Mouse (Mus musculus) intestine, postnatal 0 days (tissue): ENCODE results near the gene Ddx59. TPM values are rescaled to one million over a fixed set of nuclear protein-coding genes. Genes with fewer than 3 reads are reported as not detected.

ENCODE experiments used
- ATAC-seq: fragments of 200-750 bp; cut with Nextera tagmentation; 2 replicates; pipeline ENCODE4 v1.8.0; 2017; ENCODE audit warnings: mild to moderate bottlenecking, moderate TSS enrichment, moderate library complexity
- H3K27ac ChIP-seq: fragments of 300-500 bp; sonication (generic); 2 replicates; pipeline ENCODE4 v1.5.1; 2014; ENCODE audit warnings: mild to moderate bottlenecking, low read depth, low read length, moderate library complexity
- H3K27me3 ChIP-seq: fragments of 300-500 bp; sonication (generic); replicated peaks from 2 replicates; pipeline ENCODE4 v1.6.1; 2014; ENCODE audit warnings: low read length, mixed read lengths; ENCODE audit not compliant: control insufficient read depth, insufficient read depth
- H3K36me3 ChIP-seq: fragments of 300-500 bp; sonication (generic); 2 replicates; pipeline ENCODE4 v1.6.1; 2014; ENCODE audit warnings: mild to moderate bottlenecking, moderate library complexity; ENCODE audit not compliant: control insufficient read depth, insufficient read depth
- H3K4me1 ChIP-seq: fragments of 300-500 bp; sonication (generic); replicated peaks from 2 replicates; pipeline ENCODE4 v1.6.1; 2014; ENCODE audit warnings: antibody characterized with exemption, low read length, mixed read lengths; ENCODE audit not compliant: control insufficient read depth, insufficient read depth
- H3K4me2 ChIP-seq: fragments of 300-500 bp; sonication (generic); replicated peaks from 2 replicates; pipeline ENCODE4 v1.6.1; 2014; ENCODE audit warnings: low read depth, mild to moderate bottlenecking, moderate library complexity
- H3K4me3 ChIP-seq: fragments of 300-500 bp; sonication (generic); 2 replicates; pipeline ENCODE4 v1.5.1; 2014; ENCODE audit warnings: low read depth, low read length
- H3K9ac ChIP-seq: fragments of 300-500 bp; sonication (generic); 2 replicates; pipeline ENCODE4 v1.6.1; 2014; ENCODE audit warnings: mild to moderate bottlenecking, low read depth, low read length
- H3K9me3 ChIP-seq: fragments of 300-500 bp; sonication (generic); 2 replicates; pipeline ENCODE4 v1.6.1; 2016; ENCODE audit warnings: mixed run types; ENCODE audit not compliant: control insufficient read depth
- CTCF ChIP-seq: sonication (generic); IDR thresholded peaks from 2 replicates; pipeline ENCODE4 v1.5.1; 2016; ENCODE audit warnings: low read depth, mild to moderate bottlenecking, control low read depth, antibody characterized with exemption, moderate library complexity
- WGBS: fragments of 180-500 bp; shearing (Covaris S2); extraction: QIAGEN DNeasy Blood & Tissue Kit; methylation state at CpG from one replicate; pipeline ENCODE4 v1.1.7; 2014; 5-methylcytosine and 5-hydroxymethylcytosine counted together
- polyA plus RNA-seq: library from polyadenylated mRNA; unstranded; fragments of >200 nt; fragmentation: Nextera tagmentation; extraction: Ambion mirVana; gene quantifications from 2 replicates; pipeline ENCODE4 v1.2.1, GENCODE M21; 2015

Ddx59 gene
- 6.0 and 6.8 TPM in 2 replicates for polyA plus RNA-seq

GRCm38 (mm10) chr1:136414798-136415755 is at the start of gene Ddx59:
TSS of gene Ddx59 (plus strand) at chr1:136415271.
- 2% methylated on average over 78 of the region's 78 CpGs for WGBS
- peak within 1 kb of the TSS; percentile 74 for H3K4me3 ChIP-seq
- ATAC-seq, result peak; percentile 99

DNA sequence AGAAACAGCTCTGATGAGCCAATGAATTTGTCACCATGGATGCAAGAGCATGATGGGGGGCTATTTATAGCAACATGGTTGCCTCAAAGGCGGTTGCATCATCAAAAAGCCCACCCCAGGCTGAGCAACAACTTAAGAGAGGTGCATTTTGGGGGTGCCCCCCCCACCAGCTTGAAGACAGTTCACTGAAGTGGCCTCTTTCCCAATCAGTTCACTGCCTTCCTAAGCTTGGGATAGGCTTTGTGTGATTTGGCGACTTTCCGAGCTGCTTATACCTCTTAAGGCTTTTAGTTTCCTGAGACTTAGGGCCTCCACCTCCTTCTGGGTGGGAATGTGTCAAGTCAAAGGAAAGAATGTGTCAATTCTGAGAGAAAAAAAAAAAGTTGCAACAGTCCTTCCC is 49.1 kb upstream of the Ddx59 start:
- no peak overlapping the region for H3K4me2 ChIP-seq
- no peaks in the 10 kb centered on the region for H3K9me3 ChIP-seq
- H3K9ac ChIP-seq, result no peak overlapping the region
- TF ChIP-seq CTCF, result no peak
- no peak overlapping the region for H3K27ac ChIP-seq
- no peak overlapping the region for H3K4me3 ChIP-seq
- H3K27me3 ChIP-seq, result peaks cover 91% of the 10 kb centered on the region
- 81% methylated on average over 3 of the region's 3 CpGs for WGBS
- ATAC-seq, result no peak
- no peaks in the 10 kb centered on the region for H3K4me1 ChIP-seq
- no peaks in the 10 kb centered on the region for H3K36me3 ChIP-seq

More at GRCm38 (mm10) chr1:136414798-136415755, at the start of gene Ddx59:
- peak within 1 kb of the TSS; percentile 63 for H3K4me2 ChIP-seq
- H3K9ac ChIP-seq, result peak within 1 kb of the TSS; percentile 90
- H3K4me1 ChIP-seq, result no peaks in the 10 kb centered on the region
- no peak for TF ChIP-seq CTCF
- peak within 1 kb of the TSS; percentile 99 for H3K27ac ChIP-seq
- no peaks in the 10 kb centered on the region for H3K27me3 ChIP-seq
- H3K36me3 ChIP-seq, result no peaks in the 10 kb centered on the region; the same call in 1 of the 2 replicates
- H3K9me3 ChIP-seq, result no peaks in the 10 kb centered on the region

- WGBS, result 93% methylated on average over 7 of the region's 7 CpGs
- no peaks in the 10 kb centered on the region for H3K9me3 ChIP-seq
- ATAC-seq, result no peak
These were observed 35.8 kb upstream of the Ddx59 start for GRCm38 (mm10) chr1:136379261-136379660.

DNA sequence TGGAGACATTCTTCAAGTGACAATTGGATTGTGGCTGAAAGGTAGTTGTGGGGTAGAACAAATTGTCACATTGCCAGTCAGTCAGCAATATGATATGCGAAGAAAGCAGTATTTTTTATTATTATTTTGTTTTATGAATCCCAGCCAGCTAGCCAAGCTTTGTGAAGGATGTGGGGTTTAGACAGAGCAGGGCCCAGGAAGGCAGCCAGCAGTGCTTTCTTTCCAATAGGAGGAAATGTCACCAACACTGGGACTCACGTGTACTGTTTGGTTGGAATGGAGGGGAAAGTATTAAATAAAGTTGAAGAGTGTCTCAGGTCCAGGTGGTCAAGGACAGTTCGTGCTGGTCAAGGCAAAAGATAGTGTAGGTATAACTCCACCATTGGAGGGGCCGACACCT is 34.9 kb upstream of the Ddx59 start:
- no peaks in the 10 kb centered on the region for H3K9me3 ChIP-seq
- no peaks in the 10 kb centered on the region for H3K4me1 ChIP-seq
- H3K9ac ChIP-seq, result no peak overlapping the region
- H3K27me3 ChIP-seq, result peaks cover 50% of the 10 kb centered on the region
- no peaks in the 10 kb centered on the region for H3K36me3 ChIP-seq
- H3K4me2 ChIP-seq, result no peak overlapping the region
- no peak overlapping the region for H3K27ac ChIP-seq
- no peak for ATAC-seq
- WGBS, result 86% methylated on average over 4 of the region's 4 CpGs
- TF ChIP-seq CTCF, result no peak
- no peak overlapping the region for H3K4me3 ChIP-seq

More at GRCm38 (mm10) chr1:136379261-136379660, 35.8 kb upstream of the Ddx59 start:
- peaks cover 43% of the 10 kb centered on the region for H3K27me3 ChIP-seq
- H3K4me1 ChIP-seq, result no peaks in the 10 kb centered on the region
- no peak overlapping the region for H3K27ac ChIP-seq
- no peak for TF ChIP-seq CTCF
- no peak overlapping the region for H3K9ac ChIP-seq
- no peak overlapping the region for H3K4me2 ChIP-seq
- H3K4me3 ChIP-seq, result no peak overlapping the region
- no peaks in the 10 kb centered on the region for H3K36me3 ChIP-seq

- no peaks in the 10 kb centered on the region for H3K9me3 ChIP-seq
- ATAC-seq, result no peak
- no peak for TF ChIP-seq CTCF
- no peaks in the 10 kb centered on the region for H3K4me1 ChIP-seq
- H3K4me2 ChIP-seq, result no peak overlapping the region
- H3K27me3 ChIP-seq, result peaks cover 50% of the 10 kb centered on the region
- WGBS, result 90% methylated on average over 8 of the region's 8 CpGs
- H3K27ac ChIP-seq, result no peak overlapping the region
- H3K36me3 ChIP-seq, result no peaks in the 10 kb centered on the region
- H3K9ac ChIP-seq, result no peak overlapping the region
- H3K4me3 ChIP-seq, result no peak overlapping the region
These were observed 34.5 kb upstream of the Ddx59 start for GRCm38 (mm10) chr1:136380606-136381005.

- TF ChIP-seq CTCF, result no peak
- no peak overlapping the region for H3K27ac ChIP-seq
- no peak overlapping the region for H3K9ac ChIP-seq
- no peaks in the 10 kb centered on the region for H3K9me3 ChIP-seq
- H3K27me3 ChIP-seq, result peaks cover 50% of the 10 kb centered on the region
- no peak overlapping the region for H3K4me3 ChIP-seq
- no peak for ATAC-seq
- 68% methylated on average over 6 of the region's 6 CpGs for WGBS
- no peaks in the 10 kb centered on the region for H3K36me3 ChIP-seq
- no peak overlapping the region for H3K4me2 ChIP-seq
- no peaks in the 10 kb centered on the region for H3K4me1 ChIP-seq
These were observed 33.9 kb upstream of the Ddx59 start for GRCm38 (mm10) chr1:136381169-136381568.
